Mouse (Mus musculus): ENCODE data around the gene Banf2.

GRCm38 (mm10) chr2:144072642-144073041 lies 39.8 kb downstream of the Banf2 start:
- TF ChIP-seq POLR2A (IDR thresholded peaks at IDR 0.05; ENCODE audit: low read depth, low read length), result no peak
- no peak for TF ChIP-seq CTCF (IDR thresholded peaks at IDR 0.05; ENCODE audit: extremely low read depth, insufficient read length, insufficient replicate concordance, low read depth, low read length)
